Mouse (Mus musculus) G1E (cell line): ENCODE data around the gene Ago3. TPM values are rescaled to one million over a fixed set of nuclear protein-coding genes. Genes with fewer than 3 reads are reported as not detected.

Source experiments
- ATAC-seq: 2 replicates; pipeline ENCODE4 v1.8.0; 2016; ENCODE audit warnings: mild to moderate bottlenecking; ENCODE audit not compliant: insufficient number of reproducible peaks, poor library complexity, low FRiP score, severe bottlenecking; ENCODE audit errors: extremely low read depth
- DNase-seq: peaks from one replicate; pipeline ENCODE4 v3.0.0; 2012; ENCODE audit warnings: low spot score
- H3K27me3 ChIP-seq: 2 replicates; pipeline ENCODE4 v1.6.1; 2012; ENCODE audit warnings: mild to moderate bottlenecking, low read length, inconsistent platforms; ENCODE audit not compliant: insufficient read depth
- H3K36me3 ChIP-seq: replicated peaks from 2 replicates; pipeline ENCODE3; 2012; ENCODE audit warnings: mild to moderate bottlenecking, inconsistent platforms
- H3K4me1 ChIP-seq: 2 replicates; pipeline ENCODE4 v1.6.1; 2012; ENCODE audit warnings: low read depth, low read length, inconsistent platforms, mixed read lengths; ENCODE audit not compliant: insufficient read depth
- H3K4me3 ChIP-seq: 2 replicates; pipeline ENCODE4 v1.5.1; 2012; ENCODE audit warnings: low read depth, mild to moderate bottlenecking, inconsistent platforms, low read length, moderate library complexity, mixed read lengths
- H3K9me3 ChIP-seq: replicated peaks from 2 replicates; pipeline ENCODE4 v1.6.1; 2012; ENCODE audit warnings: inconsistent platforms
- CTCF ChIP-seq: IDR thresholded peaks from 2 replicates; pipeline ENCODE4 v1.5.1; 2012; ENCODE audit warnings: low read depth, low read length, inconsistent platforms, mixed read lengths
- GATA1 ChIP-seq: IDR thresholded peaks from 2 replicates; pipeline ENCODE4 v1.6.1; 2012; ENCODE audit warnings: borderline replicate concordance, low read length, inconsistent platforms, mixed read lengths
- GATA2 ChIP-seq: IDR thresholded peaks from 2 replicates; pipeline ENCODE4 v1.6.1; 2012; ENCODE audit warnings: low read depth, low read length, inconsistent platforms, borderline replicate concordance
- POLR2AphosphoS5 ChIP-seq: IDR thresholded peaks from 2 replicates; pipeline ENCODE4 v1.6.1; 2012; ENCODE audit warnings: low read depth, low read length, inconsistent platforms; ENCODE audit not compliant: insufficient replicate concordance
- TAL1 ChIP-seq: conservative IDR thresholded peaks from 2 replicates; pipeline ENCODE4 v1.6.1; 2012; ENCODE audit warnings: low read depth, low read length, inconsistent platforms, mixed read lengths
- polyA plus RNA-seq: library from polyadenylated mRNA; stranded (reverse); fragments of >175 nt; gene quantifications from 2 replicates; pipeline ENCODE4 v1.2.3, GENCODE M21; 2012
- total RNA-seq, 2 experiments: library from RNA; stranded (forward) in 1 of 2; stranded (reverse) in 1 of 2; fragments of 200-1000 nt in 1 of 2; fragments of >200 nt in 1 of 2; fragmentation: Nextera tagmentation in 1 of 2; gene quantifications; 2 replicates each; pipeline ENCODE4 v1.2.3; 2014 to 2017

Gene Ago3
- total and polyA plus RNA-seq, 3 experiments = 6.3 to 18.0 (median 6.6) TPM

DNA sequence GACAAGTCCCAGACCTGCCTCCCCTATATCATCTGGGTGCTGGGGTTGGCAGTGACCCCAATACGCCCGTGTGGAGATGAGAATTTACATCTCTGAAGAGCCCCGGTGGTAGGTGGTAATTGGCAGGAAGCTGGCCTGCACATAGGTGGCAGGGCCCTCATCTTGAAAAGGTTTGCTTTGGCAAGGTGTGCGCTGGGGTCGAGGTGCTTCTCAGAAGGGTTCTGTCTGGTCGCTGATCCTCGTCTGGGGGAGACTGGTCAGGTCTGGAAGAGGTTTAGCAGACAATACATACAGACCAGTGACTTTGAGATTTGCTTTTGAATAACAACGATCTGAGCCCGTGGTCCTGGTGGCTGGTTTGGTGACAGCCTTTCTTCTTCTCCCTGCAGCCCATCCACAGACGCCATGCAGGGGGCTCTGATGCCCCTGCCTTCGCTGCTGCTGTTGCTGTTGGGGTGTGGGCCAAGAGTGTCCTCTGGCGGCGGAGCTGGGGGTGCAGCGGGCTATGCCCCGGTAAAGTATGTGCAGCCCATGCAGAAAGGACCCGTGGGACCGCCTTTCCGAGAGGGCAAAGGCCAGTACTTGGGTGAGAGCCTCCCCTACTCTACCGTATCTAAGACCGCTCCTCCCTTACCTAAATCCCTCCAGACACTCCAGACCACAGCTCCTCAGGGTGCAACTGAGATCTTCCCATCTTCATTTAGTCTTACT lies 120.0 kb downstream of the Ago3 start:
- no peak for ATAC-seq
- peaks cover 9% of the 10 kb centered on the region for H3K36me3 ChIP-seq
- H3K4me1 ChIP-seq = peaks cover 4% of the 10 kb centered on the region; the same call in 1 of the 2 replicates
- no peak overlapping the region for H3K4me3 ChIP-seq
- DNase-seq = no peak
- no peak for TF ChIP-seq CTCF
- no peak for TF ChIP-seq POLR2AphosphoS5
- TF ChIP-seq TAL1 = no peak
- TF ChIP-seq GATA2 = no peak
- TF ChIP-seq GATA1 = no peak
- H3K9me3 ChIP-seq = peaks cover 5% of the 10 kb centered on the region
- H3K27me3 ChIP-seq = peaks cover 20% of the 10 kb centered on the region

DNA sequence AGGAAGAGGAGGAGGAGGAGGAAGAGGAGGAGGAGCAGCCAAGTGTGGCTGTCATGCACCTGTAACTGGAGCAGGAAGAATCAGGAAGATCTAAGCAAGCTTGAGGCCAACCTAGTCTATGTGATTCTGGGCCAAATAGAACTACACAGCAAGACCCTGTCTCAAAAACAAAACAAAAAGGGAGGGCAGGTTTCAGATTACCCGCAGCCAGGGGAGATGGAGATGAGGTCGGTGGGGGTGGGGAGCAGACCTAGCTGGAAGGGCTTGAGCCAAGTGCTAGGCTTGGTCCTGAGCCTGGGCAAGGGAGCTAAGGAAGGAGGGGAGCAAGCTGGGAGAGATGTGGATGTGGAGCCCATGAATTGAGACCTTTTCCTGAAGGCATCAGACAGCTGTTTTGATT lies 122.5 kb downstream of the Ago3 start:
- peaks cover 34% of the 10 kb centered on the region for H3K27me3 ChIP-seq
- H3K9me3 ChIP-seq = peaks cover 5% of the 10 kb centered on the region
- TF ChIP-seq GATA2 = no peak
- no peak overlapping the region for H3K4me3 ChIP-seq
- H3K4me1 ChIP-seq = peaks cover 4% of the 10 kb centered on the region; the same call in 1 of the 2 replicates
- DNase-seq = no peak
- H3K36me3 ChIP-seq = no peaks in the 10 kb centered on the region
- no peak for ATAC-seq

DNA sequence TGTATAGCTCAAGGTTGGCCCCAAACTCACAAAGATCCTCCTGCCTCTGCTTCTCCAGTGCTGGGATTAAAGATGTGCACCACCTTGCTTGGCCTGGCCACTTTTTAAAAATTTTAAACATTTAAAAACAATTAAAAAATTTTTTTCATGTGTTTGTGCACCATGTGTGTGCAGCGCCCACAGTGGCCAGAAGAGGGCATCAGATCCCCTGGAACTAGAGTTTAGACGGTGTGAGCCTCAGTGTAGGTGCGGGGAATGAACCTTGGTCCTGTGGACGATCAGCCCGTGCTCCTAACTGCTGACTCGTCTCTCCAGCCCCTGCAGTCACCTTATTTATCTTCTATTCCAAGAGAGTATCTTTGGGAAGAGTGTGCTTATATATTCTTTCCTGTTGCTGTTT lies 123.3 kb downstream of the Ago3 start:
- Histone ChIP-seq H3K9me3 (peaks cover 5% of the 10 kb centered on the region), H3K36me3 (no peaks in the 10 kb centered on the region), H3K27me3 (peaks cover 42% of the 10 kb centered on the region), H3K4me3 (no peak overlapping the region), H3K4me1 (peaks cover 5% of the 10 kb centered on the region; the same call in 1 of the 2 replicates)
- TF ChIP-seq POLR2AphosphoS5 (no peak), CTCF (no peak), GATA1 (no peak)
- ATAC-seq (no peak), DNase-seq (no peak)

DNA sequence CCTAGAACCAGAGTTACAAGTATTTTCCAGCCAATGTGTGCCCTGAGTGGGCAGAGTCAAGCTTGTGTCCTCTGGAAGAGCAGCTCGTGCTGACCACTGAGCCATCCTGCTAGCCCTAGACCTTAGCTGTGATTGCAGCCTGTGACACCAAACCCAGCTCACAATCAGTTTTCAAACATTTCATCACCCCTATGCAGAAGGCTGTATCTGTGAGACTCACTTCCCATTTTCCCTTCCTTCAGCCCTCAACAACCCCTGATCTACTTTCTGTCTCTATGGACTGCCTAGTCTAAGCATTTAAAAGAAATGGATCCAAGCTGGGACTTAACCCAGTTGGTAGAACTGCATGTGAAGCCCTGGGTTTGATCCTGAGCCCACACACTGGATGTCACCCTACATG lies 123.9 kb downstream of the Ago3 start:
- ATAC-seq = no peak
- Histone ChIP-seq H3K36me3 (no peaks in the 10 kb centered on the region), H3K4me3 (no peak overlapping the region), H3K9me3 (peaks cover 5% of the 10 kb centered on the region), H3K27me3 (peaks cover 48% of the 10 kb centered on the region), H3K4me1 (peaks cover 7% of the 10 kb centered on the region; the same call in 1 of the 2 replicates)
- DNase-seq = no peak
- TF ChIP-seq GATA1 = no peak
- no peak for TF ChIP-seq CTCF
- TF ChIP-seq TAL1 = no peak
- TF ChIP-seq GATA2 = no peak
- no peak for TF ChIP-seq POLR2AphosphoS5

DNA sequence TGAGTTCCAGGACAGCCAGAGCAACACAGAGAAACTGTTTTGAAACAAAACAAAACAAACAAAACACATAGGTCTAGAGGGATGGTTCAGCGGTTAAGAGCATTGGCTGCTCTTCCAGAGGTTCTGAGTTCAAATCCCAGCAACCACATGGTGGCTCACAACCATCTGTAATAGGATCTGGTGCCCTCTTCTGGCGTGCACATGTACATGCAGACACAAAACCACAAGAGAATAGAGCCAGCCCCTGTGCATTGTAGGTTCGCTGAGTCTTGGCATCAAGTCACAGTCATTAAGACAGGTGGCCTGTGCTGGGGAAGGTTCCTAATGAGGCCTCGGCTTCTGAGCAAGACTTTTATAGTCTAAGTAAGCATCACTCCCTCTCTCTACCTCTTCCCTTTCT lies 125.5 kb downstream of the Ago3 start:
- DNase-seq = no peak
- Histone ChIP-seq H3K4me3 (no peak overlapping the region), H3K9me3 (peaks cover 5% of the 10 kb centered on the region), H3K4me1 (0 out of 2 replicates have a peak, but pooled peaks cover 3% of the 10 kb centered on the region), H3K27me3 (peaks cover 49% of the 10 kb centered on the region), H3K36me3 (no peaks in the 10 kb centered on the region)
- ATAC-seq = no peak
- TF ChIP-seq GATA2 = no peak
- no peak for TF ChIP-seq GATA1
- TF ChIP-seq CTCF = no peak
- TF ChIP-seq TAL1 = no peak
- no peak for TF ChIP-seq POLR2AphosphoS5

DNA sequence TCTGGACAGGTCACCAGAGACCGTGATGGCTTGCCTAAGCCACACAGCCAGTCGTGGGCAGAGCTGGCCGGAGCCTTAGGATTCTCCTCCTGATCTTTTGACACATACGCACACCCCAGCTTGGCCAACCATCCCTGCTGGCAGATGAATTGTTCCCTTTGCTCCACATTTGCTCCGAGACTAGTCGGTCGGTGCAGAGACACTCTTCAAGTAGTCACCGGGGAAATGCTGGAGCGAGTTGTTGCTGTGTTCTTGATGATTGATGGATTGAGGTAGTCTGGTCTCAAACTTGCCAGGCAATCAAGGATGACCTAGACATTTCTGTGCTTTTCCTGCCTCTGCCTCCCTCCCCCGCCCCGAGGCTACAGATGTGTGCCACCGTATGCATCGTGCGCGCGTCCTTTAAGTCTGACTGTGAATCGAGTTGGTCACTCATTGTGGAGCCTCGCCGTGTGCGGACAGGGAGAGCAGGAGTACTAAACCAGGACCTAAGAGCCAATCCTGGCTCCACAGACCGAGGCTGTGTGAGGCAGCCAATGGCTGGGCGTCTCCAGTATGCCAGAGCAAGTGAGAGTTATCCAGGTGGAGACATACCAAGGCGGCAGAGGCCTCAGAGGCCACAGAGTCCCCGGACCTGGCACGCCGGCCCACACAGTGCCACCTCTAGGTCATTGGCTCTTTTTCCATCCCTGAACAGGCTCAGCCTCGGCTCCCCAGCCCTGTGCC lies 127.6 kb downstream of the Ago3 start:
- no peaks in the 10 kb centered on the region for H3K36me3 ChIP-seq
- H3K27me3 ChIP-seq = peaks cover 64% of the 10 kb centered on the region
- no peak overlapping the region for H3K4me3 ChIP-seq
- 0 out of 2 replicates have a peak, but pooled peaks cover 7% of the 10 kb centered on the region for H3K4me1 ChIP-seq
- DNase-seq (no peak), ATAC-seq (no peak)
- TF ChIP-seq TAL1 (no peak), GATA2 (no peak), POLR2AphosphoS5 (no peak), CTCF (no peak), GATA1 (no peak)
- H3K9me3 ChIP-seq = peaks cover 5% of the 10 kb centered on the region
